Mouse (Mus musculus): ENCODE data around the gene Zfpl1. TPM values are rescaled to one million over a fixed set of nuclear protein-coding genes. Genes with fewer than 3 reads are reported as not detected.

Zfpl1 gene
- polyA plus RNA-seq (2012; rRNA removed) = 18.7 and 21.2 TPM in 2 replicates

DNA sequence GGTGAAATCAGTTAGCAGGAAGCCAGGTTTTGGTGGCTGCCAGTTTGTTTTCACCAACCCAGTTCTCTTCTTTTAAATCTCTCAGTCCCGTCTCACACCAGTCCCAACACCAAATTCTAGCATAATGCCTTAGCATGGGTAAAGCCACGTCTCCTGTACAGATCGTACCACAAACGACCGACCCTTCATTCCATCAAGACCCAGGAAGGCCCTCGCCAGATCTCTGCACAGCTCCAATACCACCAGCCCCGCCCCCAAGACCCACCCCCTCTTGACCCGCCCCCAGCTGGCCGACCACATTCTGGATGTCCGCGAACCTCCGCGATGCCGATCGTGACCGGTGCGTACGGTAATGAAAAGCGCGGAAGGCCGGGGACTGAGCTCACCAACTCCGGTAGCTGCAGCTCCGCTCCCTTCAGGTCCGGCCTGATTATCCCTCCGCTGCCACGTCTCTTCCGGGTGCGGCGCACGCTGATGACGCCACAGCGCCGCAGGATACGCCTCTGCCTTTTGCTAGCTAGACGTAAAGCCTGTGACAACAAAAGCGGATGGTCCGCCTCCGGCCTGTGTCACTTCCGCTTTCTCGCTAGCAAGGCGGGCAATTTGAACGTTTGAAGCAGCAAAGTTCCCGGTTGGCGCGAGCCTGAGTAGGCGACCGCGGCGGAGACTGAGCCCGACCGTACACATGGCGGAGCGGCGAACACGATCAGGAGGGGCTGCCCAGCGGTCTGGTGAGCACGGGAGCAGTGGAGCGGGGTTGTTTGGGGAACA lies at the start of gene Zfpl1, which contains the start of gene Cdca5:
Zfpl1 (minus strand) TSS at position 479 of the 771 bp plus-strand sequence.
Cdca5 (plus strand) TSS at position 506 of the 771 bp plus-strand sequence.

GRCm38 (mm10) chr19:6127760-6128341 lies 43.1 kb upstream of the Zfpl1 start, which contains the start of gene Snx15:
TSS of gene Snx15 (minus strand) at chr19:6128304.

DNA sequence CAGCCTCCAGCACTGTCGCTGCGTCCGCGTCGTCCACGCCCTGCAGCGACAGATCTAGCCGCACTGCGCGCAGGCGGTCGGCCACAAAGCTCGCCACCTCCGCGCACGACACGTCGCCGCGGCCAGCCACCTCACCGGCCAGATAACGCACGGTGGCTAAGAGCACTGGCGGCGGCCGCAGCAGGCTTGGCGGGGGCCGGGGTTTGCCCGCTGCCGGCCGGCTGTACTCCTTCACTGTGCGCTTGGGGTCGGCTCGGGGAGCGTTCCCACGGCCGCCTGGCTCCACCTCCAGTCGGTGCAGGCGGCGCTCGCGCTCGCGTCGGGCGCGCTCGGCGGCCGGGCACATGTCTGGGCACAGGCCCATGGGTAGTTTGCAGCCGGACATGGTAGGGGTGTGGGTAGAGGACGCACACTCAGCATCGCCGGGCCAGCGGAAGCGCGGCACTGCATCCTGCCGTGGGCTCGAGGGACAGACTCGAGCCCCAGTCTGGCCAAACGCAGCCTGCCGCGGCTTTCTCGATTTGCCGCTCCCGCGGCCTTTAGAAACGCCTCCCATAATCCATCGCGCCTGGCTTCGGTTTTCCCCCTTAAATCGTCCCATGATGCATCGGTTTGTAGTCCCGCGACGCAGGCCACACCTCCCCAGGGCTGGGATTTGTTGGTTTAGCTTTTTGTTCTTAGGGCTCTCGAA lies 33.4 kb upstream of the Zfpl1 start, which contains the start of gene Sac3d1:
Sac3d1 (minus strand) TSS at position 665 of the 691 bp plus-strand sequence.

DNA sequence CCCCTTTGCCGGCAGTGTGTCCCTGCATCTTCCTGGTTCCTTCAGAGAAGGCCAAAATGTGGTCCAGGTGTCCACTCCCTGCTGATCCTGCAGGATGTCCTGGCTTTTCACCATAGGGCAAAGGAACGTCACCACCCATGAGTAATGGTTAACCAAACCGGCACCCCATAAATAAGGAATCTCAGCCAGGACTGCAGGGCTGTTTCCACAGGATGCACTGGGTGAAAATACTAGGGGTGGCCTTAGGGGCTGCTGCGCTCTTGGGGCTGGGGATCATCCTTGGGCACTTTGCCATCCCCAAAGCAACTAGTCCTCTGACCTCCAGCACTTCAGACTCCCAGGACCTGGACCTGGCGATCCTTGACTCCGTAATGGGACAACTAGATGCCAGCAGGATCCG lies 20.8 kb upstream of the Zfpl1 start, which contains the start of gene Naaladl1:
Naaladl1 (plus strand) TSS at position 197 of the 400 bp plus-strand sequence.

GRCm38 (mm10) chr19:6094119-6094518 lies 9.4 kb upstream of the Zfpl1 start, which contains the start of gene AC131692.1:
TSS of gene AC131692.1 (plus strand) at chr19:6094419.

DNA sequence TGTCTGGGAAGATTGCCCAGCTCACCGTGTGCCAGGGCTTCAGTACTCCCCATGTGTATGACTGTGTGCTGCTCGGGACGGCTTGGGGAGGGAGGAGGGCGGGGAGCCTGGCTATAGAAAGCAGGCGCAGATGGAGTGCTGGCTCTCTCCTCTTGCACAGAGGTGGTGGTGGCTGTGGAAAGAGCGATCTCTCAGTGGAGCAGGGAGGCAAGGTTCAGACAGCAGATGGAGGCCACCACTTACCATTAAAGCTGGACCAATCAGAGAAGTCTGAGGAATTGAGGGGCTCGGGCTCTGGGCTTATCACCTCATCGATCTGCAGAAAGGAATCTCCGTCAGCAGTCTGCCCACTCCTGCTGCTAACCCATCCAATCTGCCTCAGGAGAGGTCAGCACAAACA lies 2.6 kb downstream of the Zfpl1 start, which contains the start of gene Gm28374:
Gm28374 (minus strand) TSS at position 101 of the 400 bp plus-strand sequence.

GRCm38 (mm10) chr19:6079983-6080480 lies 4.7 kb downstream of the Zfpl1 start, which contains the start of gene Tmem262:
TSS of gene Tmem262 (plus strand) at chr19:6080033.

GRCm38 (mm10) chr19:6076564-6077393 lies 8.0 kb downstream of the Zfpl1 start, which contains the start of gene Vps51:
TSS of gene Vps51 (minus strand) at chr19:6077231.

GRCm38 (mm10) chr19:6067724-6068415 lies 16.9 kb downstream of the Zfpl1 start, which contains the start of gene Tm7sf2:
TSS of gene Tm7sf2 (minus strand) at chr19:6068373.

GRCm38 (mm10) chr19:6061021-6061533 lies 23.7 kb downstream of the Zfpl1 start, which contains the start of gene Znhit2:
TSS of gene Znhit2 (plus strand) at chr19:6061192.

GRCm38 (mm10) chr19:6057313-6058096 lies 27.3 kb downstream of the Zfpl1 start, which contains the start of the genes Mrpl49 and Fau:
TSS of gene Mrpl49 (minus strand) at chr19:6057785.
TSS of gene Fau (plus strand) at chr19:6057844.

GRCm38 (mm10) chr19:6046294-6047153 lies 38.2 kb downstream of the Zfpl1 start, which contains the start of gene Syvn1:
TSS of gene Syvn1 (plus strand) at chr19:6046576.

Other genes starting within 250 kb of the Zfpl1 start
- gene Frmd8, start 209.7 kb downstream of the Zfpl1 start, polyA plus RNA-seq (2012; rRNA removed) = 5.5 and 6.7 TPM in 2 replicates
- gene Slc25a45, start 207.1 kb downstream of the Zfpl1 start, polyA plus RNA-seq (2012; rRNA removed) = 10.8 and 11.3 TPM in 2 replicates
- 1.1 and 1.4 TPM in 2 replicates for gene Tigd3, start 190.8 kb downstream of the Zfpl1 start, polyA plus RNA-seq (2012; rRNA removed)
- gene Dpf2, start 171.9 kb downstream of the Zfpl1 start, polyA plus RNA-seq (2012; rRNA removed) = 31.6 and 33.1 TPM in 2 replicates
- gene Cdc42ep2, start 160.1 kb downstream of the Zfpl1 start, polyA plus RNA-seq (2012; rRNA removed) = 3.1 and 3.5 TPM in 2 replicates
- gene Pola2, start 120.8 kb downstream of the Zfpl1 start, polyA plus RNA-seq (2012; rRNA removed) = 32.2 and 32.9 TPM in 2 replicates
- gene Slc22a20, start 98.8 kb downstream of the Zfpl1 start, polyA plus RNA-seq (2012; rRNA removed) = 0.05 and 0.07 TPM in 2 replicates
- gene Capn1, start 69.1 kb downstream of the Zfpl1 start, polyA plus RNA-seq (2012; rRNA removed) = 16.0 and 18.9 TPM in 2 replicates
- gene Syvn1, start 38.4 kb downstream of the Zfpl1 start, polyA plus RNA-seq (2012; rRNA removed) = 12.0 and 13.7 TPM in 2 replicates
- gene Mrpl49, start 27.2 kb downstream of the Zfpl1 start, polyA plus RNA-seq (2012; rRNA removed) = 22.4 and 23.7 TPM in 2 replicates
- gene Fau, start 27.1 kb downstream of the Zfpl1 start, polyA plus RNA-seq (2012; rRNA removed) = 1,008 and 1,075 TPM in 2 replicates
- 18.6 and 20.3 TPM in 2 replicates for gene Znhit2, start 23.8 kb downstream of the Zfpl1 start, polyA plus RNA-seq (2012; rRNA removed)
- 74.1 and 93.2 TPM in 2 replicates for gene Tm7sf2, start 16.6 kb downstream of the Zfpl1 start, polyA plus RNA-seq (2012; rRNA removed)
- gene Vps51, start 7.7 kb downstream of the Zfpl1 start, polyA plus RNA-seq (2012; rRNA removed) = 20.2 and 24.9 TPM in 2 replicates
- not detected in 2 replicates for gene Tmem262, start 4.9 kb downstream of the Zfpl1 start, polyA plus RNA-seq (2012; rRNA removed)
- 0.26 and 0.29 TPM in 2 replicates for gene Gm28374, start 2.7 kb downstream of the Zfpl1 start, polyA plus RNA-seq (2012; rRNA removed)
- 11.0 and 11.4 TPM in 2 replicates for gene Cdca5, start within 50 bp of the Zfpl1 start, polyA plus RNA-seq (2012; rRNA removed)
- 0.14 and 0.23 TPM in 2 replicates for gene AC131692.1, start 9.5 kb upstream of the Zfpl1 start, polyA plus RNA-seq (2012; rRNA removed)
- 2.1 TPM in 2 replicates for gene Naaladl1, start 20.8 kb upstream of the Zfpl1 start, polyA plus RNA-seq (2012; rRNA removed)
- 12.5 and 12.8 TPM in 2 replicates for gene Sac3d1, start 33.7 kb upstream of the Zfpl1 start, polyA plus RNA-seq (2012; rRNA removed)
- gene Snx15, start 43.3 kb upstream of the Zfpl1 start, polyA plus RNA-seq (2012; rRNA removed) = 32.0 and 35.8 TPM in 2 replicates
- 1.4 and 1.5 TPM in 2 replicates for gene Batf2, start 56.0 kb upstream of the Zfpl1 start, polyA plus RNA-seq (2012; rRNA removed)
- 16.7 and 18.5 TPM in 2 replicates for gene Arl2, start 56.6 kb upstream of the Zfpl1 start, polyA plus RNA-seq (2012; rRNA removed)
- 0.05 TPM in 2 replicates for gene Majin, start 99.4 kb upstream of the Zfpl1 start, polyA plus RNA-seq (2012; rRNA removed)
- not detected in 2 replicates for gene Gpha2, start 141.4 kb upstream of the Zfpl1 start, polyA plus RNA-seq (2012; rRNA removed)
- 4.8 and 5.2 TPM in 2 replicates for gene Ppp2r5b, start 150.9 kb upstream of the Zfpl1 start, polyA plus RNA-seq (2012; rRNA removed)
- gene Atg2a, start 156.7 kb upstream of the Zfpl1 start, polyA plus RNA-seq (2012; rRNA removed) = 5.6 and 6.8 TPM in 2 replicates
- 57.5 and 76.1 TPM in 2 replicates for gene Ehd1, start 191.8 kb upstream of the Zfpl1 start, polyA plus RNA-seq (2012; rRNA removed)
- gene Cdc42bpg, start 221.5 kb upstream of the Zfpl1 start, polyA plus RNA-seq (2012; rRNA removed) = 4.2 and 5.4 TPM in 2 replicates

Data from liver, embryonic 18 days (tissue).